In genomic region chr9:72889777-72890176, GRCm38 (mm10) we compare ENCODE assay signal across 1 mouse cellular context.
TF ChIP-seq lines count a peak whose summit lies in the region.

No protein-coding gene starts in this region.

TF ChIP-seq in CH12.LX, 34 proteins besides CTCF, POLR2A, EP300 and RAD21 (continued from another document):
- TF ChIP-seq MAFK (IDR thresholded peaks at IDR 0.05; ENCODE audit: insufficient replicate concordance, low read length): no peak
- peak; percentile 22 for TF ChIP-seq SMC3 (IDR thresholded peaks at IDR 0.05; ENCODE audit: low read depth, low read length)
- no peak for TF ChIP-seq MYC (IDR thresholded peaks at IDR 0.05; ENCODE audit: low read depth, low read length)
- no peak for TF ChIP-seq KAT2A (IDR thresholded peaks at IDR 0.05; ENCODE audit: insufficient replicate concordance, low read length)
- no peak for TF ChIP-seq IRF4 (IDR thresholded peaks at IDR 0.05; ENCODE audit: low read depth, low read length)
